Mouse (Mus musculus) small intestine, adult 2 months (tissue): Measurements from ENCODE around the gene Comtd1.

Source experiments
- CTCF ChIP-seq: fragments of 200-500 bp; IDR thresholded peaks from 2 replicates; pipeline ENCODE4 v1.5.1; 2012; ENCODE audit warnings: low read depth, mild to moderate bottlenecking, control low read depth, inconsistent platforms, low read length, moderate library complexity, mixed read lengths; ENCODE audit not compliant: insufficient replicate concordance, insufficient read length; ENCODE audit errors: extremely low read depth
- POLR2A ChIP-seq: fragments of 200-500 bp; IDR thresholded peaks from 2 replicates; pipeline ENCODE4 v1.6.1; 2012; ENCODE audit warnings: low read depth, mild to moderate bottlenecking, control low read depth, inconsistent platforms, low read length, moderate library complexity

GRCm38 (mm10) chr14:21823897-21824296, 24.9 kb downstream of the Comtd1 start:
- TF ChIP-seq POLR2A (no peak), CTCF (no peak)
